Mouse (Mus musculus) kidney, adult 2 months (tissue): ENCODE measurements at regions not wholly inside any gene's neighbourhood (a gene's known extent, or its start where the extent isn't known, plus 50 kb on each side); places are given as distances from the start of the nearest gene placed in this dataset.
"Not testable (repeated sequence)": the region's sequence is repeated elsewhere in the genome, so short reads cannot be mapped to it uniquely, and the experiment has no call there.

Experiments
- DNase-seq: peaks from one replicate; pipeline ENCODE4 v3.0.0; 2021
- H3K27ac ChIP-seq: fragments of 200-500 bp; 2 replicates; pipeline ENCODE4 v1.5.1; 2012; ENCODE audit warnings: low read depth, low read length, control low read depth, inconsistent platforms; ENCODE audit not compliant: insufficient read depth
- H3K27me3 ChIP-seq: fragments of 200-500 bp; replicated peaks from 2 replicates; pipeline ENCODE4 v1.6.1; 2012; ENCODE audit warnings: mild to moderate bottlenecking, moderate library complexity, low read length, inconsistent platforms; ENCODE audit not compliant: control insufficient read depth, insufficient read depth
- H3K36me3 ChIP-seq: fragments of 200-500 bp; 2 replicates; pipeline ENCODE4 v1.6.1; 2012; ENCODE audit warnings: mild to moderate bottlenecking, moderate library complexity, low read length, inconsistent platforms; ENCODE audit not compliant: control insufficient read depth, insufficient read depth
- H3K4me1 ChIP-seq: fragments of 200-500 bp; 2 replicates; pipeline ENCODE4 v1.6.1; 2011; ENCODE audit warnings: low read length; ENCODE audit not compliant: control insufficient read depth, insufficient read depth
- H3K4me3 ChIP-seq: fragments of 200-500 bp; 2 replicates; pipeline ENCODE4 v1.5.1; 2011; ENCODE audit warnings: mild to moderate bottlenecking, low read depth, low read length, control low read depth; ENCODE audit not compliant: insufficient read depth
- CTCF ChIP-seq: fragments of 200-500 bp; conservative IDR thresholded peaks from 2 replicates; pipeline ENCODE4 v1.5.1; 2011; ENCODE audit warnings: low read depth, mild to moderate bottlenecking, control low read depth, low read length, moderate library complexity, mixed read lengths; ENCODE audit not compliant: insufficient read depth, insufficient read length
- POLR2A ChIP-seq: fragments of 200-500 bp; IDR thresholded peaks from one replicate; pipeline ENCODE4 v1.6.1; 2011; ENCODE audit warnings: low read depth, low read length, control low read depth
- WGBS: fragments of 180-500 bp; shearing (Covaris S2); methylation state at CpG from one replicate; pipeline ENCODE4 v1.1.7; 2018; 5-methylcytosine and 5-hydroxymethylcytosine counted together

GRCm38 (mm10) chr13:75295818-75296217 lies 206.2 kb downstream of the Pcsk1 start:
- Histone ChIP-seq H3K27me3 (no peaks in the 10 kb centered on the region), H3K4me3 (no peak overlapping the region), H3K36me3 (no peaks in the 10 kb centered on the region), H3K4me1 (no peaks in the 10 kb centered on the region), H3K27ac (no peak overlapping the region)
- WGBS = 94% methylated on average over 4 of the region's 4 CpGs
- DNase-seq = no peak
- TF ChIP-seq CTCF (no peak), POLR2A (no peak)

DNA sequence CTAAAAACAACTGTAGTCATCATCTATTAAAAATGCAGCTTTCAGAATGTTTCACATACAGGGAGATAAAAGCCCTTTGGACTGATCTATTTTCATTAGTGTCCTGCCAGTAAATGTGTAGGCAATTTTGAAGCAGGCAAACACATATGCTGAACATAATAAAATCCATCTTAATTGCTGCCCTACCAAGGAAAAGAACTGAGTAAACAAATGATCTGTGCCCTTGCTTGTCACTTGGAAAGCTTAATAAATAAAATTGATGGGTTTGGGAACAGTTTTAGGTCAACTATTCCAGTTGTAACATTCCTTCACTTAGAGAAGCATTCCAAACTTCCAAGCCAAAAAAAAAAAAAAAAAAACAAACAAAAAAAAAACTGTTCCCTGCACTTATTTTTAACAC lies 230.2 kb downstream of the Pcsk1 start:
- no peak overlapping the region for H3K27ac ChIP-seq

GRCm38 (mm10) chr13:75320239-75320638 lies 230.6 kb downstream of the Pcsk1 start:
- no peak overlapping the region for H3K27ac ChIP-seq
- 15% methylated on average over 1 of the region's 1 CpGs for WGBS
- no peaks in the 10 kb centered on the region for H3K4me1 ChIP-seq
- no peak overlapping the region for H3K4me3 ChIP-seq
- no peak for DNase-seq
- no peaks in the 10 kb centered on the region for H3K27me3 ChIP-seq
- TF ChIP-seq POLR2A = no peak
- TF ChIP-seq CTCF = no peak
- H3K36me3 ChIP-seq = no peaks in the 10 kb centered on the region

More for the DNA sequence above, 230.2 kb downstream of the Pcsk1 start:
- Histone ChIP-seq H3K4me1 (no peaks in the 10 kb centered on the region), H3K4me3 (no peak overlapping the region), H3K27me3 (no peaks in the 10 kb centered on the region), H3K36me3 (no peaks in the 10 kb centered on the region)
- TF ChIP-seq POLR2A (no peak), CTCF (no peak)
- DNase-seq = peak; percentile 28

DNA sequence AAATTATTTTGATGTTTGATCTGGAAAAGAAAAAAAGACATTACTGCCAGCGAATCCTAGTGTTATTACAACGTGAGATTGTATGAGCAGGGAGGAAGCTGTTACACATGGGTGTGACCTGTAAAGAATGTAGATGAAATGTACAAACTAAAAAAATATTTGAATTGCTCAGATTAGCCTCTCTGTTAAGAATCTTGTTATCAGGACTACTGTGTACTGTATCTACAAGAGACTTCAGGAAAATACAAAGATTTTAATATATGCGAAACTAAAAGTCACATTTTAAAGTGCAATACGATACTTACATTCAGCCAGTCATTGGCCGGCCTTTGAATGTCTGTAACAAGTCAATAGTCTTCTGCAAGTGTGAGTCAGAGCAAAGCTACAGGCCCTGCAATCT lies 247.4 kb downstream of the Pcsk1 start:
- no peak overlapping the region for H3K27ac ChIP-seq
- no peak overlapping the region for H3K4me3 ChIP-seq
- 85% methylated on average over 5 of the region's 5 CpGs for WGBS
- TF ChIP-seq CTCF = no peak
- no peak for TF ChIP-seq POLR2A
- no peaks in the 10 kb centered on the region for H3K27me3 ChIP-seq
- H3K36me3 ChIP-seq = no peaks in the 10 kb centered on the region
- H3K4me1 ChIP-seq = no peaks in the 10 kb centered on the region
- no peak for DNase-seq

DNA sequence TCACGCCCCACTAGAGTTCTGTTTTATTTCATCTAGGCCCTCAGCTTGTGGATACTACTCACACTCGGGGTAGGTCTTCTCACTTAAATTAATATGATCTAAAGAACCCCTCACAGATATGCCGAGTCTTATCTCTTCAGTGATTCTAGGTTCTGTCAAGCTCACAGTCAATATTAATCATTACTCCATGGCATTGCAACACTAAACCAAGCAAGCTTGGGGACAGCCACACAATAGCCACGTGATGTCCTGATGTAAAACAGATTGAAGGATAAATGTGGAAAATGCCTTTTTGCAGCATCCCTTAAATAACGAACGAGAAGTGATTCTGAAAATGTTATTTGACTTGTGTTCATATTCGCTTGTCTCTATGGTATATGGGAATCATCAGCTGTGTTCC lies 253.8 kb downstream of the Pcsk1 start:
- no peak overlapping the region for H3K4me3 ChIP-seq
- no peak overlapping the region for H3K27ac ChIP-seq
- no peak for DNase-seq
- H3K27me3 ChIP-seq = no peaks in the 10 kb centered on the region
- 83% methylated on average over 7 of the region's 7 CpGs for whole genome bisulfite sequencing
- H3K36me3 ChIP-seq = no peaks in the 10 kb centered on the region
- no peaks in the 10 kb centered on the region for H3K4me1 ChIP-seq
- no peak for TF ChIP-seq POLR2A

- 79% methylated on average over 3 of the region's 3 CpGs for WGBS
- TF ChIP-seq POLR2A (no peak), CTCF (no peak)
- no peaks in the 10 kb centered on the region for H3K4me1 ChIP-seq
- no peaks in the 10 kb centered on the region for H3K27me3 ChIP-seq
- DNase-seq = no peak
- H3K4me3 ChIP-seq = no peak overlapping the region
- no peaks in the 10 kb centered on the region for H3K36me3 ChIP-seq
- H3K27ac ChIP-seq = no peak overlapping the region
These were observed 277.2 kb downstream of the Pcsk1 start for GRCm38 (mm10) chr13:75366723-75367426.

DNA sequence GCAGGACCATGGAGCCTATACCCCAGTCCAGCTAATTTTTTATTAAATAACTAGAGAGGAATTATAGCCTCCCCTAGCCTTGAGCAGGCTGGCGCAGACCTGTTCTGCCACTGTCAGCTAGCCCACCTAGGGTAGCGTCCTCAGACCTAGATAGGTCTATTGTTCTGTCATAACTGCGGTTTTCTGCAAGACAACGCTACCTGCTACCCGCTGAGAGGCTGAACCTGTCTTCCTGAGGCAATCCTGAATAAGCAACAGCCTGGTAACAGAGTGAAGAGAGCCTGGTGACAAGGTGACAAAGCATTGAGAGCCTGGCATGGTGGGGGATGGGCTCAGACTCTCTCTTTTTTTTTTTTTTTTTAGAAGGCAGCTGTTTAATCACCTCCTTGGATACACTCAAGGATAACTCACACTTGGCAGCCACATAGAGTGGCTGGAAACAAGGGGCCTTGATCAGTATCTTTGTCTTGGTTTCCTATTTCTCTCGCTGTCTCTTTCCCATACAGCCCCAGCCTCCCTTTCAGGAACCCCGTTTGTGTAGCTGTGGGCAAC lies 278.7 kb downstream of the Pcsk1 start:
- Histone ChIP-seq H3K4me1 (no peaks in the 10 kb centered on the region), H3K27ac (no peak overlapping the region), H3K27me3 (no peaks in the 10 kb centered on the region), H3K36me3 (no peaks in the 10 kb centered on the region), H3K4me3 (no peak overlapping the region)
- no peak for TF ChIP-seq POLR2A
- no peak for TF ChIP-seq CTCF
- WGBS = 77% methylated on average over 7 of the region's 7 CpGs
- DNase-seq = no peak

GRCm38 (mm10) chr13:75377100-75377499 lies 287.5 kb downstream of the Pcsk1 start:
- DNase-seq, H3K27me3 ChIP-seq, H3K4me1 ChIP-seq, H3K36me3 ChIP-seq, H3K27ac ChIP-seq, H3K4me3 ChIP-seq: not testable (repeated sequence)
- WGBS = 92% methylated on average over 3 of the region's 3 CpGs
